Mouse (Mus musculus) heart, postnatal 0 days (tissue): ENCODE measurements around the gene S100a9. TPM values are rescaled to one million over a fixed set of nuclear protein-coding genes. Genes with fewer than 3 reads are reported as not detected.

Source experiments
- ATAC-seq: fragments of 200-750 bp; cut with Nextera tagmentation; 2 replicates; pipeline ENCODE4 v1.8.0; 2017; ENCODE audit warnings: low read depth, moderate number of reproducible peaks, moderate library complexity; ENCODE audit not compliant: insufficient read depth
- DNase-seq: peaks from one replicate; pipeline ENCODE4 v3.0.0-alpha.2; 2016; ENCODE audit warnings: low spot score
- H3K27ac ChIP-seq: fragments of 300-500 bp; sonication (generic); 2 replicates; pipeline ENCODE4 v1.5.1; 2014; ENCODE audit warnings: low read depth, mild to moderate bottlenecking
- H3K27me3 ChIP-seq: fragments of 300-500 bp; sonication (generic); 2 replicates; pipeline ENCODE4 v1.6.1; 2014; ENCODE audit warnings: low read length, mixed read lengths; ENCODE audit not compliant: control insufficient read depth, insufficient read depth
- H3K36me3 ChIP-seq: fragments of 300-500 bp; sonication (generic); replicated peaks from 2 replicates; pipeline ENCODE4 v1.6.1; 2014; ENCODE audit warnings: low read length, mixed read lengths; ENCODE audit not compliant: control insufficient read depth, insufficient read depth
- H3K4me1 ChIP-seq: fragments of 300-500 bp; sonication (generic); 2 replicates; pipeline ENCODE4 v1.6.1; 2014; ENCODE audit warnings: antibody characterized with exemption; ENCODE audit not compliant: control insufficient read depth, insufficient read depth
- H3K4me2 ChIP-seq: fragments of 300-500 bp; sonication (generic); 2 replicates; pipeline ENCODE4 v1.6.1; 2014; ENCODE audit warnings: low read depth, mild to moderate bottlenecking, low read length, moderate library complexity
- H3K4me3 ChIP-seq: fragments of 300-500 bp; sonication (generic); 2 replicates; pipeline ENCODE4 v1.5.1; 2014; ENCODE audit warnings: low read depth, low read length
- H3K9ac ChIP-seq: fragments of 300-500 bp; sonication (generic); replicated peaks from 2 replicates; pipeline ENCODE4 v1.6.1; 2014; ENCODE audit warnings: low read depth, low read length, mixed read lengths
- H3K9me3 ChIP-seq: fragments of 300-500 bp; sonication (generic); replicated peaks from 2 replicates; pipeline ENCODE4 v1.6.1; 2016; ENCODE audit warnings: low read length; ENCODE audit not compliant: control insufficient read depth
- CTCF ChIP-seq: IDR thresholded peaks from 2 replicates; pipeline ENCODE4 v1.5.1; 2016; ENCODE audit warnings: antibody characterized with exemption, control low read depth, low read depth
- EP300 ChIP-seq: IDR thresholded peaks from 2 replicates; pipeline ENCODE4 v1.6.1; 2016; ENCODE audit warnings: antibody characterized with exemption, low read depth
- WGBS: fragments of 180-500 bp; shearing (Covaris S2); extraction: QIAGEN DNeasy Blood & Tissue Kit; methylation state at CpG from one replicate; pipeline ENCODE4 v1.1.7; 2014; 5-methylcytosine and 5-hydroxymethylcytosine counted together
- polyA plus RNA-seq: library from polyadenylated mRNA; unstranded; fragments of >200 nt; fragmentation: Nextera tagmentation; extraction: Ambion mirVana; gene quantifications from 2 replicates; pipeline ENCODE4 v1.2.1, GENCODE M21; 2015
- total RNA-seq: library from RNA; depleted of rRNA; stranded (reverse); fragments of >200 nt; gene quantifications from 2 replicates; pipeline ENCODE4 v1.2.3, GENCODE M21; 2014; ENCODE audit warnings: low replicate concordance; rRNA removed

The S100a9 gene
- total and polyA plus RNA-seq, 2 experiments from 2014 or later = 12.7 to 13.6 TPM

DNA sequence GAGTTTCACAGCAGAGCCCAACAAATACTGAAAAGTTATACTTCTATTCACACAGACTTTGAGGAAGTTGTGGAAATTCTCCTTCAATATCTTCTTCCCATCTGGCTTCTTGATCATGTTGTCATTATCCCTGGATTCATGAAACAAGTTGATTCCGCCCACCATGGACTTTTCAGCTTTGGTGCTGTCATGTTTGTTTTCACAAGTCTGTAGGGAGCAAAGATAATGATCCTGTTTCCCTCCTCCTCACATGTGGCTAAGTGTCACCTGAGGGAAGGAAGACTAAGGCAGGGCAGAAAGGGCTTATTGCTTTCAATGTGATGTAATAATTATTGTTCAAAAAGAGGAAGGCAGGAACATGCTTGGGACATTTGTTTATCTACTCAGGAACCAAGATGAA is 48.2 kb downstream of the S100a9 start:
- Histone ChIP-seq H3K4me1 (no peaks in the 10 kb centered on the region), H3K27ac (no peak overlapping the region), H3K36me3 (no peaks in the 10 kb centered on the region), H3K9ac (no peak overlapping the region), H3K4me2 (no peak overlapping the region), H3K27me3 (no peaks in the 10 kb centered on the region), H3K9me3 (no peaks in the 10 kb centered on the region), H3K4me3 (no peak overlapping the region)
- TF ChIP-seq EP300 = no peak
- TF ChIP-seq CTCF = no peak
- WGBS = 61% methylated on average over 1 of the region's 1 CpGs
- DNase-seq (no peak), ATAC-seq (no peak)

DNA sequence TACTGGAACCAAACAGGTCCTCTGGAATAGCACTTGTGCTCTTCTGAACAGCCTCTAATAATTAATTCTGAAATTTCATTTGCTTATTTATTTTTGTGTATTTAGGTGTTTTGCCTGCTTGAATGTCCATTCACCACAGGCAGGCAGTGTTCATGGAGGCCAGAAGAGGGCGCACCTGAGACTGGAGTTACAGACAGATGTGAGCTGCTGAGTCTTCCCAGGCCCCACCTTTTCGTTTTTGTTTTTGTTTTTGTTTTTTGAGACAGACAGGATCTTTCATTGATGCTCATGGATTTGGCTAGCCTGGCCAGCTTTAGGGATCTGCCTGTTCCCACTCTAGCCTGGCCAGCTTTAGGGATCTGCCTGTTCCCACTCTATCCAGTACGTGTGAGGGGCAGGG is 51.3 kb downstream of the S100a9 start:
- no peaks in the 10 kb centered on the region for H3K4me1 ChIP-seq
- H3K9ac ChIP-seq = no peak overlapping the region
- DNase-seq (no peak), ATAC-seq (no peak)
- H3K27me3 ChIP-seq = no peaks in the 10 kb centered on the region
- H3K4me2 ChIP-seq = no peak overlapping the region
- no peak overlapping the region for H3K27ac ChIP-seq
- H3K9me3 ChIP-seq = no peaks in the 10 kb centered on the region
- 41% methylated on average over 3 of the region's 3 CpGs for WGBS
- no peak overlapping the region for H3K4me3 ChIP-seq
- TF ChIP-seq EP300 (no peak), CTCF (peak; percentile 47)
- no peaks in the 10 kb centered on the region for H3K36me3 ChIP-seq

Other genes starting within 250 kb of the S100a9 start
- 26.4 and 30.9 TPM in 2 replicates for gene Npr1, start 229.9 kb downstream of the S100a9 start, total RNA-seq
- gene Npr1, start 229.9 kb downstream of the S100a9 start, polyA plus RNA-seq = 10.2 and 11.2 TPM in 2 replicates
- 46.8 and 53.5 TPM in 2 replicates for gene Ilf2, start 219.6 kb downstream of the S100a9 start, total RNA-seq
- gene Ilf2, start 219.6 kb downstream of the S100a9 start, polyA plus RNA-seq = 60.2 and 60.8 TPM in 2 replicates
- 44.3 and 59.2 TPM in 2 replicates for gene Snapin, start 204.7 kb downstream of the S100a9 start, total RNA-seq
- gene Snapin, start 204.7 kb downstream of the S100a9 start, polyA plus RNA-seq = 85.5 and 90.5 TPM in 2 replicates
- 117 and 121 TPM in 2 replicates for gene Chtop, start 186.2 kb downstream of the S100a9 start, total RNA-seq
- gene Chtop, start 186.2 kb downstream of the S100a9 start, polyA plus RNA-seq = 79.0 and 85.1 TPM in 2 replicates
- 221 and 462 TPM in 2 replicates for gene S100a1, start 181.3 kb downstream of the S100a9 start, total RNA-seq
- gene S100a1, start 181.3 kb downstream of the S100a9 start, polyA plus RNA-seq = 721 and 746 TPM in 2 replicates
- gene S100a13, start 181.3 kb downstream of the S100a9 start, total RNA-seq = 45.9 and 86.2 TPM in 2 replicates
- 144 and 146 TPM in 2 replicates for gene S100a13, start 181.3 kb downstream of the S100a9 start, polyA plus RNA-seq
- 7.2 TPM in 1 of 2 replicates, not detected in the other for gene S100a14, start 168.9 kb downstream of the S100a9 start, total RNA-seq
- 0.12 TPM in 1 of 2 replicates, not detected in the other for gene S100a14, start 168.9 kb downstream of the S100a9 start, polyA plus RNA-seq
- 131 and 139 TPM in 2 replicates for gene S100a16, start 158.5 kb downstream of the S100a9 start, total RNA-seq
- gene S100a16, start 158.5 kb downstream of the S100a9 start, polyA plus RNA-seq = 89.8 and 95.6 TPM in 2 replicates
- not detected in 2 replicates for gene S100a3, start 135.1 kb downstream of the S100a9 start, total RNA-seq
- 0.16 TPM in 1 of 2 replicates, not detected in the other for gene S100a3, start 135.1 kb downstream of the S100a9 start, polyA plus RNA-seq
- gene S100a2, start 105.5 kb downstream of the S100a9 start, total RNA-seq = not detected in 2 replicates
- not detected in 2 replicates for gene S100a2, start 105.5 kb downstream of the S100a9 start, polyA plus RNA-seq
- not detected in 2 replicates for gene Gm42674, start 93.8 kb downstream of the S100a9 start, total RNA-seq
- not detected in 2 replicates for gene Gm42674, start 93.8 kb downstream of the S100a9 start, polyA plus RNA-seq
- 1.3 TPM in 1 of 2 replicates, not detected in the other for gene S100a4, start 92.0 kb downstream of the S100a9 start, total RNA-seq
- gene S100a4, start 92.0 kb downstream of the S100a9 start, polyA plus RNA-seq = 4.4 and 4.8 TPM in 2 replicates
- not detected in 2 replicates for gene S100a5, start 87.2 kb downstream of the S100a9 start, total RNA-seq
- not detected in 2 replicates for gene S100a5, start 87.2 kb downstream of the S100a9 start, polyA plus RNA-seq
- gene S100a6, start 82.8 kb downstream of the S100a9 start, total RNA-seq = 16.5 and 82.9 TPM in 2 replicates
- gene S100a6, start 82.8 kb downstream of the S100a9 start, polyA plus RNA-seq = 97.5 and 110 TPM in 2 replicates
- gene S100a7a, start 41.7 kb downstream of the S100a9 start, total RNA-seq = not detected in 2 replicates
- not detected in 2 replicates for gene S100a7a, start 41.7 kb downstream of the S100a9 start, polyA plus RNA-seq
- 4.2 and 14.6 TPM in 2 replicates for gene S100a8, start 26.7 kb downstream of the S100a9 start, total RNA-seq
- 20.3 and 21.0 TPM in 2 replicates for gene S100a8, start 26.7 kb downstream of the S100a9 start, polyA plus RNA-seq
- not detected in 2 replicates for gene Pglyrp4, start 31.2 kb upstream of the S100a9 start, total RNA-seq
- gene Pglyrp4, start 31.2 kb upstream of the S100a9 start, polyA plus RNA-seq = not detected in 2 replicates
- gene Gm5849, start 82.2 kb upstream of the S100a9 start, total RNA-seq = not detected in 2 replicates
- not detected in 2 replicates for gene Gm5849, start 82.2 kb upstream of the S100a9 start, polyA plus RNA-seq